Mouse (Mus musculus) C3H10T1/2 (cell line): ENCODE results near the gene Skp2. TPM values are rescaled to one million over a fixed set of nuclear protein-coding genes. Genes with fewer than 3 reads are reported as not detected.

ENCODE experiments used
- polyA plus RNA-seq, 2 experiments: library from polyadenylated mRNA; unstranded; fragments of >200 nt; fragmentation: generic; extraction: Trizol; gene quantifications; one replicate each; pipeline ENCODE4 v1.2.1; 2012; ENCODE audit warnings: missing spikeins in 2 of 2

The Skp2 gene
- 1 to 10 TPM; 1.7 to 5.0 TPM for polyA plus RNA-seq

DNA sequence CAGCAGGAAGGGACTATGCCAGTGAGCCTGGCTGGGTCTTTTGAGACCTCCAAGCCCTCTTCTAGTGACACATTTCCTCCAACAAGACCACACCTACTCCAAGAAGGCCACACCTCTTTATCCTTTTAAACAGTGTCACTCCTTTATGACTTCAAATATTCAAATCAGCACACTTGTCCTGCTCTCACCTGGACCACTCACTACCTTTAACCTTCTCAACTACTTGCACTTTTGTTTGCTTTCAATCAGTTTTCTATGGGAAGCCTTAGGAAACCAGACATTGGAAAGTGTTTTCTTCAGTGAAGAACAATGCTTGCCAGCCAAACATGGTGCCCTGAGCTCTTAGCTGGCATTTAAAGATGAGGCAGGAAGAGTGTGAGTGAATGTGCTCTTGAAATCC lies at the start of gene Skp2:
TSS of gene Skp2 (minus strand) at position 101 of the 400 bp plus-strand sequence.

DNA sequence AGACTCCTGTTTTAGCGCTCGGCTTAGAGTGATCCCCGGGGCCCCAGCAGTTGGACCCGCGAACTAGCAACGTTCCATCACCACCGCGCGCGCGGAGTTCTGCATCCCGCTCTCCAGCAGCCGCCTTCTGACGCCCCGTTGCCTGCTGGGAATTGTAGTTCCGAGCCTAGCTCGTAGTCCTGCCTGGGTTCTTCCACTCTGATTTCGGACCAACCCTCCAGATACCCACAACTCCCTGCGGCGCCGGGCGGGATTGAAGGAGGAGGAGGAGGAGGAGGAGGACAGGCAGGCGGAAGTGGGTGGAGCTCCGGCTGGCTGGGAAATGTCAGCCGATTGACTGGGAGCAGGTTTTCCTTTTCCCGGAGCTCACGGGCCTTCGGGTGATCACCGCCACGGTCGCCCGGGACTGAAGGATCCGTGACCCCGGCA lies 15.0 kb downstream of the Skp2 start, which contains the start of gene Lmbrd2:
TSS of gene Lmbrd2 (plus strand) at position 299 of the 429 bp plus-strand sequence.

DNA sequence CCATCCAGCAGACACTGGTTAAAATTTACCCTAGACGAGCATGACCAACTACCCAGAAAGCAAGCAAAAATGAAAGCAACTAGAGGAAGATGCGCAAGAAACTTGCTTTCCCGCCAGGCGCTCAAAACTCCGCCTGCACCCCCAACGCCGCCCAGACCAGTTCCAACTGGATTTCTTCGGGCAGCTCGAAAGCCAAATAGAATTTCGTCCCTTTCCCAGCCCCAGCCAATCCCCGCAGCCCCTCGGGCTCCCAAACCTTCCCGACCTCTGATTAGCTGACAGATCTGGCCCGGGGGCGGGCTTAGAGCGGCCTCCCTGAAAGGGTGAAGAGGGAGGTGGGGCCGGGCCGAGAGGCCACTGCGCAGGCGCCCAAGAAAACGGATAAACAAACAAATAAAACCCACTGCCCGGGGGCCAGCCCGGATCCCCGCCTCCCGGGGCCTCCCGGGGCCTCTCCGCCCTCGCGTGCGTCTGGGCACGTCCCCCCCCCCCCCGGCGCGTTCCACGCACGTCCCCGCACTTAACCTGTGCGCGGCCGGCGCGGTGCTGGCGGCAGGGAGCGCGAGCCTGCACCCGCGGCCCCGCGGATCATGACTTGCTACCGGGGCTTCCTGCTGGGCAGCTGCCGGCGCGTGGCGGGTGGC lies 84.2 kb downstream of the Skp2 start, which contains the start of gene Nadk2:
TSS of gene Nadk2 (plus strand) at position 349 of the 644 bp plus-strand sequence.

Other genes starting within 250 kb of the Skp2 start
- gene Ranbp3l, start 187.5 kb downstream of the Skp2 start, polyA plus RNA-seq: under 1 TPM in 1 of 2 experiments, not detected in 1; 0.08 TPM
- 10 to 100 TPM in 1 of 2 experiments, 1 to 10 TPM in 1; 4.2 to 14.0 TPM for gene Nadk2, start 84.2 kb downstream of the Skp2 start, polyA plus RNA-seq
- under 1 TPM; 0.15 to 0.92 TPM for gene Lmbrd2, start 14.9 kb downstream of the Skp2 start, polyA plus RNA-seq
- not detected for gene Ugt3a1, start 121.5 kb upstream of the Skp2 start, polyA plus RNA-seq
- not detected for gene Ugt3a2, start 180.1 kb upstream of the Skp2 start, polyA plus RNA-seq